39 mouse cellular contexts compared by ENCODE assay signal in the genomic region with DNA sequence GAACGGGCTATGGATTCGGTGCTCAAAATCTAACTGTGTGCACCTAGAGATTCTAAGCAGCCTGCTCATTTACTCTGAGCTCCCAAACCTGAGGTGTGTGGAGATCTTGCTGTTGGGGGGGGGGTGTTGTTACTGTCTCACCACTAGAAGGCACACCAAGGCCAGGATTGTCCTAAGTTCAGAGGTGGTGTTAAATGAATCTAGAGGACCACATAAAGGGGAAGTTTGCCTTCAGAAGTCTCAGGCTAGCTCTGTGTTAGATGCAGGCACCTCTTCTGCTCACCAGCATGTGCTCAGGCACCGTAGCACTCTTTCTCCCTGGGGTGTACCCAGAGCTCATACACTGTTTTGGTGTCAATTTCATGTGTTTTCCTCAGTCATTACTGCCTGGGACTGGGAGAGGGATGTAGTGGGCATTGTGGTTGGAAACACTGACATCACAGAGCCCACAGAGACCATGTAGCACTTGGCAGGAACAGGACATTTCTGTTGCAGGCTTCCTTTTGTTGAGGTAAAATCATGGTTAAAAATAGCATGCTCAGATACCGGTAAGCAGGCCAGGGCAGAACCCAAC. TPM values are rescaled to one million over a fixed set of nuclear protein-coding genes. Genes with fewer than 3 reads are reported as not detected.
"Had no signal": no experiment of that assay in that cellular context is flagged by ENCODE, and none has a peak within 500 bp of the region (broad histone marks: within the 10 kb centered on the region; RNA-seq: fewer than 3 reads in every experiment).

No protein-coding gene starts in this region.

- H3K27me3 ChIP-seq: heart, embryonic 12.5 days; hindbrain, embryonic 13.5 days; hindbrain, embryonic 15.5 days; limb, embryonic 12.5 days; liver, embryonic 13.5 days had no signal

- H3K36me3 ChIP-seq: heart, embryonic 10.5 days; heart, embryonic 12.5 days; hindbrain, embryonic 13.5 days; hindbrain, embryonic 15.5 days; limb, embryonic 10.5 days; limb, embryonic 12.5 days; liver, embryonic 13.5 days had no signal

- DNase-seq: gastrocnemius, postnatal 14 days; gastrocnemius, postnatal 36 days; heart, adult 18-20 months; heart, postnatal 10 days; heart, postnatal 4 days; kidney, adult 11 months; kidney, adult 8-10 months; kidney, postnatal 10 days; kidney, postnatal 25 days; kidney, postnatal 4 days; liver; liver, embryonic 13.5 days had no signal

- H3K4me3 ChIP-seq: heart, embryonic 10.5 days; heart, embryonic 12.5 days; hindbrain, embryonic 13.5 days; hindbrain, embryonic 15.5 days; layer of hippocampus, adult 2 months; left cerebral cortex, adult 2 months; limb, embryonic 10.5 days; limb, embryonic 12.5 days; liver, embryonic 13.5 days had no signal

- H3K4me1 ChIP-seq: heart, embryonic 10.5 days; heart, embryonic 12.5 days; hindbrain, embryonic 13.5 days; hindbrain, embryonic 15.5 days; limb, embryonic 10.5 days; limb, embryonic 12.5 days; liver, embryonic 13.5 days had no signal

- H3K27ac ChIP-seq: heart, embryonic 10.5 days; hindbrain, embryonic 13.5 days; hindbrain, embryonic 15.5 days; hindbrain, postnatal 0 days; layer of hippocampus, adult 2 months; left cerebral cortex, adult 2 months; limb, embryonic 10.5 days; limb, embryonic 12.5 days; liver, embryonic 13.5 days had no signal

- ATAC-seq: hindbrain, postnatal 0 days; intestine, embryonic 16.5 days had no signal

RNA-seq across cellular contexts. Expression of gene Mrgpra1, which starts 8.0 kb away (rescaled TPM):
- total RNA-seq: gastrocnemius, adult 18-20 months; gastrocnemius, adult 8-10 months; gastrocnemius, postnatal 14 days; gastrocnemius, postnatal 36 days; heart, adult 18-20 months; heart, adult 8-10 months; heart, postnatal 10 days; heart, postnatal 25 days; heart, postnatal 4 days; hindbrain, postnatal 0 days; layer of hippocampus, adult 2 months; layer of hippocampus, postnatal 10 days; layer of hippocampus, postnatal 25 days; left cerebral cortex, adult 2 months; left cerebral cortex, postnatal 14 days; left cerebral cortex, postnatal 36 days had no signal
- polyA plus RNA-seq: gonadal fat pad, adult 2 months; heart, embryonic 10.5 days; heart, embryonic 12.5 days; heart, embryonic 14.5 days; heart, embryonic 16.5 days; hindbrain, embryonic 11.5 days; hindbrain, embryonic 13.5 days; hindbrain, embryonic 15.5 days; hindbrain, postnatal 0 days; intestine, embryonic 14.5 days; intestine, embryonic 16.5 days; kidney, embryonic 14.5 days; kidney, embryonic 16.5 days; limb, embryonic 10.5 days; limb, embryonic 12.5 days; limb, embryonic 14.5 days; liver, embryonic 11.5 days; liver, embryonic 13.5 days had no signal
